Mouse (Mus musculus) yolk sac, embryonic 10.5 days (tissue): ENCODE results near the gene Runx1.

ENCODE experiments used
- DNase-seq: peaks from one replicate; pipeline ENCODE4 v3.0.0-alpha.2; 2017; ENCODE audit warnings: low spot score

Runx1 gene

DNA sequence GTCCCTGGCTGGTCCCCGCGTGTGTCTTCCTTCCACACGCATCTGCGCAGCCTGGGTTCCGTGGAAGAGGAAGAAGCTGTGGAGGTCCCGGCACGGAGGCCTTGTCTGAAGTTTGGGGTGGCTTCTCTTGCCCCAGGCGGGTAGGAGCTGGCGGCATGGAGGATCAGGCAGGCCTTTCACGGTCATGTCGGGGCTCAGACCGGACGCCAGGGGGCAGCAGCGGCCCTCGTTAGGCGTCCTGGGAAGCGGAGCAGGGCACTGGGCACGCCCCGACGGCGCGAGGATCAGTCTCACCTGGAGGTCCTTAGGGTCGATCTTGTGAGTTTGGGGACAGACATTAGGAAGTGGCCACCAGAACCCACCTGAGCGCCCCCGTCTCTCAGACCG, 127.3 kb downstream of the Runx1 start:
- DNase-seq = peak; percentile 84

- no peak for DNase-seq
Observed at GRCm38 (mm10) chr16:92697737-92698611, 128.0 kb downstream of the Runx1 start.

GRCm38 (mm10) chr16:92697227-92697736, 128.7 kb downstream of the Runx1 start:
- peak; percentile 80 for DNase-seq

- peak; percentile 35 for DNase-seq
Observed at GRCm38 (mm10) chr16:92696411-92697015, 129.4 kb downstream of the Runx1 start.

- no peak for DNase-seq
Observed at GRCm38 (mm10) chr16:92695981-92696380, 130.0 kb downstream of the Runx1 start.

DNA sequence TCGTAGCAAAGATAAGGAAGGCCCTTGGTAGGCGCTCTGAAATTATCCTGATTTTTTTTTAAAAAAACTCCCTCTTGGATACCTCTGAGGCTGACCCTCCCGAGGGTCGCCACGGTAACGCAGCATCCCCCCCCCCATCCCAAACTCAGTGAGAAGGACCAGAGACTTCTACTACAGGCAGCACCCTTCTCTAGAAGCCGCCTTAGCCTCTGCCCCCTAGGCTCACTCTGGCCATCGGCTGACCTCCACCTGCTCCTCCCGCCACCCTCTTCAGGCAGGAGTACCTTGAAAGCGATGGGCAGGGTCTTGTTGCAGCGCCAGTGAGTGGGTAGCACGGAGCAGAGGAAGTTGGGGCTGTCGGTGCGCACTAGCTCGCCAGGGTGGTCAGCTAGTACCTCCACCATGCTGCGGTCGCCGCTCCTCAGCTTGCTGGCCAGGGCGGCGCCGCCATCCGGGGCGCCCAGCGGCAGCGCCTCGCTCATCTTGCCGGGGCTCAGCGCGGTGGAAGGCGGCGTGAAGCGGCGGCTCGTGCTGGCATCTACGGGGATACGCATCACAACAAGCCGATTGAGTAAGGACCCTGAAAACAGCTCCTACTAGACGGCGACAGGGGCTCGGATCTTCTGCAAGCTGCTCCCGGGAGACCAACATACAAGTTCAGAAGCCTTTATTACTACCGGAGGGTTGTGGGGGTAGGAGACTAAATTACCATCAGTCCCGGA, 130.6 kb downstream of the Runx1 start:
- peak; percentile 34 for DNase-seq

DNA sequence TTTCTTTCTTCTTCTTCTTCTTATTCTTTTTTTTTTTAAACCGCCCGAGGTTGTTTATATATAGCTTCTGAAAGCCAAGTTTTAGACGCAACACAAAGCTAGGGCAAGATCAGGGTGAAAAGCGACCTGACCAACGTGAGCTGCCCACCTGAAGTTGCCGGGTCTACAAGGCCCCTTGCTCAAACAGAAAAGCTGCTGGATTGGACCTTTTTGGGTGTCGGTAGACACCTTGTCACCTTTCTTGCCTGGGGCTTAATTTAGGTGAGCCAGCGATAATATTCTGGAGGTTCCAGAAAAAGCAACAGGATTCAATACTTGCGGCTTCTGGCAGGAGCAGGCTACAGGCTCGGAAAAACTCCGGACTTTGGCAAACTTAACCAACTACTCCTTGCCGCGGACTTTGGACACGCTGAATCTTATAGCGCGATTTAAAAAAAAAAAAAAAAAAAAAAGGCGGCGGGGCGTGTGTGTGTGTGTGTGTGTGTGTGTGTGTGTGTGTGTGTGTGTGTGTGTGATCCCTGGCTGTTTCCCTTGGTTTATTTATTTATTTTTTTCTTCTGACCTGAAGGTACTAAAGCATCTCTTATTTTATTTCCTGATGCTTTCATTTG, 131.3 kb downstream of the Runx1 start:
- DNase-seq = peak; percentile 32

DNA sequence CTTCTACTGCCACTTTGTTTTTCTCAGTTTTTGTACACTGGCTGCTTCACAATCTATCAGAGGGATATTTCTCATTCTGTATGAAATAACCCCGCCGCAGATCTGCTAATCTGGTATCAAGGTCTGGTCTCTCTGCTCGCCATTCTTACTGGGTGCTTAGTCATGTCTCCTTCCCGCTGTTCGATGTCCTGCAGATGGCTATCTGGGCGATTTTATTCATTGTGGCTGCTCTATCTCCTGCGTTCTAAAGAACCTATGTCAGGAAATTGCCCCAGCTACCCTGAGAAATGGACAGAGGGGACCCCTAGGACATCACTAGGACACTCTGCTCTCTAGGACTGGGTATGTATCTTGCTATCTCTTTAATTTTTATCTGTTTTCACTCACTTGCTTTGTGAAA, 135.2 kb downstream of the Runx1 start:
- DNase-seq = no peak

DNA sequence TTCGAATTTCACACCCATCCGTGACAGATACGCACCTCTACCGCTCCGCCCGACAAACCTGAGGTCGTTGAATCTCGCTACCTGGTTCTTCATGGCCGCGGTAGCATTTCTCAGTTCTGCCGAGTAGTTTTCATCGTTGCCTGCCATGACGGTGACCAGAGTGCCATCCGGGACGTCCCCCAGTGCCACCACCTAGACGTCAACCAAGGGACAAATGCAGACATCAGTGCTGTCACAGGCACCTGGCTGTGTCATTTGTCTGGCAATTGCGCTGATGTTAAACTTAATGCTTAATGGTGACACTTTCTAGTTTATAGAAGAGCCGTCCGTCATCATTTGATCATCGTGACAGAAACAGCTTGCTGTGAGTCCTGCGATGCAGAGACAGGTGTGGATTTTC, 137.0 kb downstream of the Runx1 start:
- no peak for DNase-seq

DNA sequence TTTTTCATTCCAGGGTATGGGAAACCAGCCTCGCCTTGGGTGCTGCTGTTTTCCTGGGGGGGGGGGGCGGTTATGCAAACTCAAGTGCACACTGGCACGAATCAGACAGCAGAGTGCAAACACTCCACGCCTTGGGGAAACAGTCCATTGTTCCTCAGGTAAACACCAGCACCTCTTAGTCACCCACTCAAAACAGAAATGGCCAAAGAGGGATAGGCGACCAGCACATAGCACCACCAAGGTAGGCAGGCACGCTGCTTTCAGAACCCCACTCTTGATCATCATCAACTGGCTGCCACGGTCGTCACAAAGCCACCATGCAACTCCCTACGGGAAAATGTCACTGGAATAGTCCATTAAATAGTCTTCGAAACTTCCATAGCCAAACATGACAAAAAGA, 139.0 kb downstream of the Runx1 start:
- DNase-seq = no peak

- DNase-seq = no peak
Observed at GRCm38 (mm10) chr16:92685766-92686315, 140.1 kb downstream of the Runx1 start.

- DNase-seq = no peak
Observed at GRCm38 (mm10) chr16:92684423-92685211, 141.3 kb downstream of the Runx1 start.

DNA sequence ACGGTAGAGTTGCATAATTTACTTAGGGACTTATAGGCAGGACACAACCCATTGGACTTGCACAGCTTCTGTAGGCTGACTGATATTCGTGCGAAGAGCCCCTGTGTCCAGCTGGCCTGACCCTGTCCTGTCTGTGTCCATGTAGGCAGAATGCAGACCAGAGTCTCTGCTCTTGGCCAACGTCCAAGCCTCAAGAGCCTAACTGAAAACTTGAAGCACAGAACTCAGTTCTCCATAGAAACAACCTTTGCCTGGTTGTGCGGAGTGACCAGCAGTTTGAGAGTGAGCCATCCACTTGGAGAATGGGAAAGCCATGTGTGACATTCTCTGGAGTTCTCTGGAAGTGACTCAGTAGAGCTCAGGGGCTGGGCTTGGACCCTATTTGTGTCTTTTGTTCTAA, 149.3 kb downstream of the Runx1 start:
- no peak for DNase-seq

DNA sequence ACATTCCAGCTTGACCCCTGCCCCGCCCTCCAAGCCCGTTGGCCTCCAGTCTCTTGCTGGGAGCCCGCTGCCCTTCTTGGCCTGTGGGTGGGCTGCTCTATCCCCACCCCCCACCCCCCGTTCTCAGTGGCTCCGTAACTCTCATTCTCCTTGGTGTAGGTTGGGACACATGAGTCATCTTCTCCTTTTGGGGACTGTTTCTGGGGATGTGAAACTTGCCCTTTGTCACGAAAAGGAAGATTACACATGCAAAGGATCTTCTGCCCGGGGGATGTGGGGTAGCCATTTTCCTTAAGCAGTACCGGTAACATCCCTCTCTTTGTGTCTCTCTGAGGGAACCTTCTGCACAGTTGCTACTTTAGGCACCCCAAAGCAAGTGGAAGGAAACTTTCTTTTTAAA, 150.3 kb downstream of the Runx1 start:
- DNase-seq = no peak

DNA sequence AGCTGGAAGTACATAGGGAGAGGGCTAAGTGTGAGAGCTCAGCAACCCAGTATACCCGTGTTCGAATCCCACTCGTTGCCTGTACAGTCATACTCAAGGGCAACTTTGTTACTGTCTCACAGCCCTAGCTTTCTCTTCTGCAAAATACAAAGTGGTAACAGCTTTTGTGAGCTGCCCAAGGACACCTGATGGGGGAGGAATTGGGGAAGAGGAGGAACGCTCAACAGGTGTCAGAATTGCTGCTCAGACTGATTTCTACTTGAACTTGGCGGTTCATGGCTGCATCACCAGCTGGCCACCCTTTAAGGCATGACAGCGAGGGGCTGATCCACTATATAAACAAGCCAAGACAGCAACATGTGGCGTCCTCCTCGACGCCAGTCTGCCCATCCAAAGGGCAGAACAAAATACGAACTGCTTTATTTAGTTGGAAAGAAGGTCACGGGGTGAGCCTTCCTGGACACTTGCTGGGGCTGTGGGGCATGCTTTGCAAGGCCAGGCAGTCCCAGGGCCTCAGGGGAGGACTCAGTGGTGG, 151.0 kb downstream of the Runx1 start:
- no peak for DNase-seq

GRCm38 (mm10) chr16:92674121-92674816, 151.7 kb downstream of the Runx1 start:
- DNase-seq = no peak

GRCm38 (mm10) chr16:92668807-92669206, 157.1 kb downstream of the Runx1 start:
- DNase-seq = no peak

DNA sequence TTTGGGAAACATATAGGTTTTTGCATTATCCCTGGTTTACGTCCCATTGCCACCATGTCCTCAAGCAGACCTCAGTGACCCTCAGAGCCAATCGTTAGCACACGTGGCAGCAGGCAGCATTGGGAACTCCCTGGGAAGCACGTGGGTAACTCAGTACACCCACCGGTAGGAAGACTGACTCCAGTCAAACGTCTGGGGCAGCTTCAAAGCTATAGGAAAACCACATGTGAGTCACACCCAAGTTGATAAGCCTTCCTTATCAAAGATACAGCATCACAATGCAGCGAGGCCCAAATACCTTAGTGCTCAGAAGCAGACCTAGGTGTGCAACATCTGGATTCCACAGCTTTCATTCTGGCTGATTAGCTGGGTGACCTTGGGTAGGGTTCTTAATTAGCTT, 164.2 kb downstream of the Runx1 start:
- DNase-seq = no peak

- DNase-seq = no peak
Observed at GRCm38 (mm10) chr16:92656750-92657149, 169.2 kb downstream of the Runx1 start.

DNA sequence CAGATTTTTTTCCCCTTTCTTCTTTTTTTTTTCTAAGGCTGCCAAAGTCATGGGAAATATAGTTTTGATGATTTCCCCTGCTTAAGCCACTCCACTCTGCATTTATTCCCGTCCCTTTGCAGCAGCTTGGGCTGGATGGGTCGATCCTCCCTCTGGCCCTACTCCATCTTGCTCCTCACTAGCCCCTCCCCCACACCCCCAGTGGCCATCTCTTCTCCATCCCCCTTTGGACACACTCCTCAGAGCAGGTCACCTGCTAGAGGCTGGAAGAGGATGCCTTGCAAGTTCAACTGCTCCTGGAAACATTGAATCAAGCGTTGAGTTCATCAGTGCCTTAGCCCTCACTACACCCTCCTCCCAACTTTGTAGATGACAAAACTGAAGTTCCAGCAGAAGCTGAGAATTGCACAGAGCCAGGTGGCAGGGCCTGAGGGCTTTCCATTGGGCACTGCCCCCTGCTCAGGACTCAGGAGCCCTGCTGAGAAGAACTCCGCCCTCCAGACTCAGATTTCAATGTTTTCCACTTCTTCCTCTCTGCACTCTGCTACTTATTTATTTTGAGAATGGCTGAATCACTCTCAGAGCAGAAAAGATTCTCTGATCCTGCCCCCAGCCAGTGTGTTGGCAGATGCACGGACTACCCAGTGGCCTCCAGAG, 171.5 kb downstream of the Runx1 start:
- no peak for DNase-seq
